Mouse (Mus musculus) olfactory bulb, adult 2 months (tissue): ENCODE data around the gene 4930447C04Rik.

ENCODE experiments used
- CTCF ChIP-seq: fragments of 200-500 bp; IDR thresholded peaks from 2 replicates; pipeline ENCODE4 v1.5.1; 2012; ENCODE audit warnings: low read depth, mild to moderate bottlenecking, low read length, moderate library complexity; ENCODE audit not compliant: insufficient read depth
- POLR2A ChIP-seq: fragments of 200-500 bp; IDR thresholded peaks from 2 replicates; pipeline ENCODE4 v1.6.1; 2012; ENCODE audit warnings: mild to moderate bottlenecking, low read depth, low read length, moderate library complexity; ENCODE audit not compliant: insufficient read depth

DNA sequence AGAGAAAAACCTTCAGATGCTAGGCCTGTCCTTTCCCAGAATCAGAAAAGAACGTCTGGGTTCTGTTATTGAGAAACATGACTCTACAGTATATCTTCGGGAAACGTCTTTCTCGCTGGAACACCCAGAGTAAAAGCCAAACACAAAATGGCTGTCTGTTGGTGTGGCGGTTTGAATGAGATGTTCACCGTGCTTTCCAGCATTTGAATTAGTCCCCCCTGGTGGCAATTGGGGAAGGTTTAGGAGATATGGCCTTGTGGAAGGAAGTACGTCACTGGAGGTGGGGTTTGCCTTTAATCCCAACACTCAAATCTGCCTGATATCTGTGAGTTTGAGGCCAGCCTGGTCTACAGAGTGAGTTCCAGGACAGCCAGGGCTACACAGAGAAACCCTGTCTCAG lies 27.0 kb upstream of the 4930447C04Rik start:
- TF ChIP-seq CTCF (no peak), POLR2A (no peak)
